Mouse (Mus musculus): ENCODE results near the gene Hps4.

The Hps4 gene

DNA sequence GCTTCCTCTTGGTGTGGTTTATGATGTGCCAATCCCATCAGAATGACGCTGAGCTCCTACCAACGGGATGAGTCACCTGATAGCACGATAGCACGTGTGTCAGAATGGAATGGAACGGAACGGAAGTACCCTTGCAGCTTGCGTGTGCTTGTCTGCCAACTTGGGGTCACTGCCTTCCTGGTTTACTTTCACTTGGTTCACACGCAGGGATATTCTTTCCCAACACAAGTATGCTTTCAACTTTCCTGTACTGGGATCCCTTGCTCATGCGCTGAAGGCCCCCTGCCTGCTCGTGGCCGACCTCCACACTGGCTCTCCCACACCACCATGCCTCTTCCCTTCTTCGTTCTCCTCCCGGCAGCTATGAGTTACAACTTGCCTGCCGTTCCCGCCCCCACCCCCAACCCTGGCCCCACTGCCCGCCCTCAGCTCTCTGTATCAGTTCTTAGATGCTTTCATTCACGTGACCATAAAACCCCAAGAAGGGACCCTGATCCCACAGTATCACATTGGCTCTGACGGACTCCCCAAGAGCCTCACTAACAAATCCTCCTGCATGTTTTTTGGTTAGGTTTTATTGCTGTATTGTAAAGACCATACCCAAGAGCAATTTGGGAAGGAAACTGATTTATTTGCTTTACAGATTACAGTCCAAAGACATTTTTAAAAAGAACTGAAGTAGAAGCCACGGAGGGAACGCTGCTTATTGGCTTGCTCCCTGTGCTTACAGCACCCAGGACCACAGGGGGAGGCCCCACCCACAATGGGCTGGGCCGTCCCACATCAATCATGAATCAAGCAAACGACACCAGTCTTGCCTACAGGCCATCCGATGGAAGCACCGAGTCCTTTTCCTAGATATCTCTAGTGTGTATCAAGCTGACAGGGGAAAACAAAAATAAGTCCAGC, 18.0 kb upstream of the Hps4 start:
- no peak for DNase-seq (ENCODE audit: low spot score in 2 of 2)

DNA sequence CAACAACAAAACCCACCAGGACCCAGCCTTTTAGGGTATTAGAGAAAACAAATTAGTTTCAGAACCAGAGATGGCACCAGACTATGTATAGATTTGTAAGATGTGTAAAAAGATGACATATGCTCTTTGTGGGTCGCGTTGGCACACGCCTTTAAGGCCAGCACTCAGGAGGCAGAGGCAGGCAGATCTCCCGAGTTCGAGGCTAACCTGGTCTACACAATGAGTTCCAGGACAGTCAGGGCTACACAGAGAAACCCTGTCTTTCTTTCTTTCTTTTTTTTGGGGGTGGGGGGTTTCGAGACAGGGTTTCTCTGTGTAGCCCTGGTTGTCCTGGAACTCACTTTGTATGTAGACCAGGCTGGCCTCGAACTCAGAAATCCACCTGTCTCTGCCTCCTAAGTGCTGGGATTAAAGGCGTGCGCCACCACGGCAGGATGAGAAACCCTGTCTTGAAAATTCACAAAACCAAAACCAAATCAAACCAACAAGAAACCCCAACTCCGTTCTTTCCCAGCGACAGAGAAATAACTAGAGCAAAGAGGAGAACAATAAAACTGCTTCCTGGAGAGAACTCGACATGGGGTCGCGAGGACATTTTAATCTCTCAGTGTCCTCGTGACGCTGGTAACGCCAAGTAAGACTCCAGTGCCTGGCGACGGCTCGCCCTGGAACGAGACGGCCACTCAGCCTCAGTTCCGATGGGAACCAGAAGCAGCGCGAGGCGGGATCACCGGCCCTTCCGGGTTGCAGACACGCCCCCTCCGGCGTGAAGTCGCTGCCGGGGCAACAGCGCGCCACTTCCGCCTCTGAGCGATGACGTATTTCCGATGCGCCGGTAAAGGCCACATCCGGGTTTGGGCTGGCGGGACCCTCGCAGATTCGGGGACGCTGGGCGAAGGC, 17.1 kb upstream of the Hps4 start, which contains the start of gene Tfip11:
TSS of gene Tfip11 (plus strand) at position 813 of the 900 bp plus-strand sequence.
- DNase-seq (ENCODE audit: low spot score in 2 of 2), result peak; percentile 93 to 96

DNA sequence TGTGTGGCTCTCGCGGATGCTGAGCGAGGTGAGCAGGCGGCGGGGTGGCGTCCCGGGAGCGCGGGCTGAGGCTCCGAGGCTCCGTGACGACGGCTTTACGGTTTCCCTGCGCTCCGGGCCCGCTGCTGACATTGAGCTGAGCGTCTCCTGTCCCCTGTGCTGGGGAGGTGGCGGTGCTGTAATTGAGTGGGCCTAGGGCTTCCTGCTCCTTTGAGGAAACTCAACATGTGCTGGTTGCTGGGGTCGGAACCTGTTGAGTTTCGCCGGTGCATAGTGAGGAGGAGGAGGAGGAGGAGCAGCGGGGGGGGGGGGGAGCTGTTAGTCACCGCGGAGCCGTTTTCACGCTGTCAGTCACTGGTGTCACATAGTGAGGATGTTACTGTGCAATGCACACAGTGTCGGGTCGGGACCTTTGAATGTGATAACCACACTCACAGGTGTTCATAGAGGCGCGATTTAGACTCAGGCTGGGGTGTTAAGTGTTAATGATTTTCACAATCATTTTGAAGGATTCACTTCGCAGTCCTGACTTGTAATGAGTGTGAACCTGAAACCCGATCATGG, 16.4 kb upstream of the Hps4 start:
- DNase-seq (ENCODE audit: low spot score in 2 of 2), result no peak

DNA sequence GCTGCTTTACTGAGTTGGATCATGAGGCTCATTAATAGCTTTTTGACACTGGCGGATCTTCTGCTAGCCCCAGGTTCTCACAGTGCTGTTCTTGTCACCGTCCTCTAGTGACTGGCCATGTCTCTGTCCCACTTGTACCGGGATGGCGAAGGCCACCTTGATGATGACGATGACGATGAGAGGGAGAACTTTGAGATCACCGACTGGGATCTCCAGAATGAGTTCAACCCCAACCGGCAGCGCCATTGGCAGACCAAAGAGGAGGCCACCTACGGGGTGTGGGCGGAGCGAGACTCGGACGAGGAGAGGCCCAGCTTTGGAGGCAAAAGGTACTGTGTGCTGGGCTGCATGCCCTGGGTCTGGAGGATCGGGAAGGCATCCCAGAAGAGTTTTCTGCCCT, 15.0 kb upstream of the Hps4 start:
- no peak for DNase-seq (ENCODE audit: low spot score in 2 of 2)

DNA sequence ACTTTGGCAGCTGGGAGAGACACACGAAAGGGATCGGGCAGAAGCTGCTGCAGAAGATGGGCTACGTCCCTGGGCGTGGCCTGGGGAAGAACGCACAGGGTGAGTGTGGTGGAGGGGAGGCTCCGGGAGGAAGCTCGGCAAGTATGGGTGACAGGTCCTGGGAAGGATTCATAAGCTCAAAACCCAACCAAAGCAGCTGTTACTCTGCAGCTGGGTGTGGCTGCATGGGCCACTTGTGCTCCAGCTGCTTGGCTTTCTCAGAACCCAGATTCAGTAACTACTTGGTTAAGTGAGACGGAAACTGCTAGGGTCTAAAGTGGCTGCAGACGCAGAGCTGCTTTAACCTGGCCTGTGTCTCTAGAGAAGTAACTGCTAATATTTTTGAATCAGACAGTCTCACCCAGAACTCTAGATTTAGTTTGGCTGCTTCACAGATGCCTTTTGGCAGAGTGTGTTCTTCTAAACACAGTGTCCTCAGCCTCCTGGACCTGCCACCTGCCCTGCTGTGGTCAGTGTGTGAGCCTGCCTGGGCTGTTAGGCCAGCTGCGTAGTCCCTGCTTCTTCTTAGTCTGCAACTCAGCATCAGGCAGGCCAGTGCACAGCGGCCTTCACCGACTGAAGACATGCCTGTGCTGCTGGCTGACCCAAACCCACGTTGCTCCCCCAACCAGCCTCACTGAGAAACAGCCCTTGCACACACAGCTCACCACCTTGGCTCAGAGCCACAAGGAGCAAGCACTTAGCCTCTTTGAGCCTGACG, 12.9 kb upstream of the Hps4 start:
- no peak for DNase-seq (ENCODE audit: low spot score in 2 of 2)

DNA sequence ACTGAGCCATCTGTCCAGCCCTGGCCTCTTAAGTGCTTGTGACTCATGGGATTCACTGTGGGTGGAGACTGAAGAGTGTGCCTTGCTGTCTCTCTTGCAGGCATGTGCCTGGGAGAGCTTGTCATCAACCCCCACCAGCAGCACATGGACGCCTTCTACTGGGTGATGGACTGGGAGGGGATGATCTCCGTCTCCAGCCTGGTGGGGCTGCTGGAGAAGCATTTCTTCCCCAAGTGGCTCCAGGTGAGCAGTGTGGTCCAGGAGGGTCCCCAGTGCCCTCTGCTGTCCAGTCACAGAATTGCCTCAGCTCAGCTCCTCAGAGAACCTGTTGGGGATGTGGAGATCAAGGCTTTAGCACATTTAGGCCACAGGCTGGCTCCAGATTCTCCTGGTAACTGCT, 7.4 kb upstream of the Hps4 start:
- DNase-seq (ENCODE audit: low spot score in 2 of 2), result peak in 1 of 2 experiments; percentile 42

DNA sequence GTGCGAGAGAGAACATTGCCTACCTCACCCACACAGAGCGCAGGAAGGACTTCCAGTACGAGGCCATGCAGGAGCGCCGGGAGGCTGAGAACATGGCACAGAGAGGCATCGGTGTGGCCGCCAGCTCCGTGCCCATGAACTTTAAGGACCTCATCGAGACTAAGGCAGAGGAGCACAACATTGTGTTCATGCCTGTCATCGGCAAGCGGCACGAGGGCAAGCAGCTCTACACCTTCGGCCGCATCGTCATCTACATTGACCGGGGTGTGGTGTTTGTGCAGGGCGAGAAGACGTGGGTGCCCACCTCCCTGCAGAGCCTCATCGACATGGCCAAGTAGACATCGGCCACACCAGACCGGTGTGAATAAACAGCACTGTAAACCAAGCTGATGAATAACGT, 5.9 kb upstream of the Hps4 start:
- no peak for DNase-seq (ENCODE audit: low spot score in 2 of 2)

DNA sequence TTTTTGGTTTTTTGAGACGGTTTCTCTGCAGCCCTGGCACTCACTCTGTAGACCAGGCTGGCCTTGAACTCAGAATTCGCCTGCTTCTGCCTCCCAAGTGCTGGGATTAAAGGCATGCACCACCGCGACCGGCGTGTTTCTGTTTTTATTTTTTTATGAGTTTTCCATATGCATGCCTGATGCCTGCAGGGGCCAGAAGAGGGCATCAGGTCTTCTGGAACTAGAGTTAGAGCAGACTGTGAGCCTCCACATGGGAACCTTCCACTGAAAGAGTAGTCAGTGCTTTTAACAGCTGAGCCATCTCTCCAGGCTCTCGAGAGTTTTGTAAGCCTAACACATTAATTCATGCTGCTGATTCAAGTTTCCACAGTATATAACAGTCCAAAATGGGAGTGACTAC, 3.7 kb upstream of the Hps4 start:
- no peak for DNase-seq (ENCODE audit: low spot score in 2 of 2)

DNA sequence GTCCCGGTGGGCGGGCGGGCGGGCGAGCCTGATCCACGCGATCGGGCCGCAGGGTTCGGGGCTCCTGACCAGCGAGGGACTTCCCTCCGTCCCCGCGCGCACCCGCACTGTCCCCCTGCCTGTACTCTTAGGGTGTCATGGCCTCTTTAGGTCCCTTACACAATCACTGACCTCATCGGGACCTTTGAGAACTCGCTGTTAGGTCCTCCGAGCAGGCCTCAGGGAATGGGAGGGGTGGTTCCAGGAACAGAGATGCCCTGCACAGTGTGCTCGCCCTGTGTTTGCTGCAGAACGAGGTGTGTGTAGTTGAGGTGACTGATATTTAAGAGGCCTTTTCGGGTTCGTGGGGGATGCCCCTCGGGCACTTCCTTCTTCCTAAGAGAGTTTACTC, 317 bp downstream of the Hps4 start:
- no peak for DNase-seq (ENCODE audit: low spot score in 2 of 2)

DNA sequence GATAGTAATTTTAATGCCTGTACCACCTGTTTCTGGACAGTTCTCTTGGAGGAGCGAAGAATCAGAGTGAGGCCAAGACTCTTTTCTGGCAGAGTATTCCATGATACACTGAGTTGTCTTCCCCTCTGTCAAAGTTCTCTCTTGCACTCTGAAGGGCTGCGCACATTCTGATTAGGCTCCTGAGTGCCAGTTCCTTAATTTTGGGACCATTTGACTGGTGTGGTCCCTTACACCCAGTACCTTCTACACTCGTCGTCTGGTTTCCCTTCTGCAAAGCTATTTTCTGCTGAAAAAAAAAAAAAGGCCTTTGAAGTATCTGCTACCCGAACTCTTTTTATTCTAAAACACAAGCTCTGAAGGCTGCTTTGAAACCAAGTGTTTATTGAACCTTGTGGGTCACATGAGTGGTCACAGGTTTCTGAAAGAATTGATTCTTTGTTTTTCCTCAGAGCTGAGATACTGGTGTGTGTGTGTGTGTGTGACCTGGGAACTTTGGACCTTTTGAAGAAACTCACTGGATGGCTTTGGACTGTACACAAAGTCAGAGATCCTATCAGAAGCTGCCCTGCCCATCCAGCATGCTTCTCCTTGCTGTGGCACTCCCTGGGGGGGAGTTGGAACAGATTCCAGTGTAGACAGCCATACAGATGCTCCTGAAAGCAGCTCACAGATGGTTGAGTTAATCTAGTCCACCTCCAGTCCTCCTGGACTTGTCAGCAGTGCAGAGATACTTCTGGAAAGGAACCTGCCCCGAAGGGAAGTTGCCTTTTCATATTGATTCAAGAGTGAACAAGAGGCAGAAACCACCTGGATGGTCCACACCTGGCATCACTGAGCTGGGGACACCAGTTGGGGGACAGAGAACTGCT, 1.4 kb downstream of the Hps4 start:
- DNase-seq (ENCODE audit: low spot score in 2 of 2), result peak in 1 of 2 experiments; percentile 34

DNA sequence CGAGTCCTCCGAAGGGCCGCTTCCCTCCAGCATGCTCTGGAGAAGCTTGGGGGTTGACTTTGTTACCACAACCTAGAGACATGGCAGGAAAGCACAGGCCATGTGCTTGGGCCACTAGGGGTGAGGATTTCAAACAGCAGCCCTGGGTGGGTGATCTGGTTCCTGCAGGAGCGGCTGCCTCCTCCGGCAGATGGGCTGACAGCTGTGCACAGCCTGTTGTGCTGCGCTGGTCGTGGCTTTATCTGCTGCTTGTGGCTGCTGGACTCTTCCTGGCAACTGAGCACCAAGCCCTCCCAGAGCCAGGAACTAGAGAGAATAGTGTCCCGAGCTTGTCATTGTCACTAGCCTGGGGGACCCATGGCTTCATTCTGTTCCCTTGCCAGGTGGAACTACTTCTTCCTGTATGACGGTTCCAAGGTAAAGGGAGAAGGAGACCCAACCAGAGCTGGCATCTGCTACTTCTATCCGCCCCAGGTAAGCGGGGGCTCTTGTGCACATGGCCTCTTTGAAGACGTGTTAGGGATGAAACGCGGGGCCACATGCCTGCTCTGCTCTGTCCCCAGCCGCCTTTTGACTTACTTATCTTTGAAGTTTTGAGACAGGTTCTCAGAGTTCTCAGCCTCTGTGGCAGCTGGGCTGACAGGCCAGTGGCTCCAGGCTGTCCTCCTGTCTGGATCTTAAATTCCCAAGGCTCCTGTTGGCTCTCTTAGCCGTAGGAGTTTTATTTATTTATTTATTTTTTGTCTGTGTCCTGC, 3.5 kb downstream of the Hps4 start:
- no peak for DNase-seq (ENCODE audit: low spot score in 2 of 2)

DNA sequence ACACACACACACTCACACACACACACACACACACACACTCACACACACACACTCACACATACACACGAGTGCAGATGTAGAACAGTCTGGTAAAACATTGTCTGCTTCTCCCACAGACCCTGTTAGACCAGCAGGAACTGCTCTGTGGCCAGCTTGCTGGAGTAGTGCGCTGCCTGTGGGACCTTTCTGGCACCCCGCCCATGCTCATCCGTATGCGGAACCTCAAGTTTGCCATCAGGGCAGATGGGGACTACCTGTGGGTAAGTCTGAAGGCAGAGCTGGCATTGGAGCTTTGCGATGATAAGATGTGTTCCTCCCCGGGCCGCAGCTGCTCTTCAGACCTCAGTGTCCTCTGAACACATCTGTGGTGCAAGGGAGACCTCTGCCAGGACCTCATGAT, 6.3 kb downstream of the Hps4 start:
- DNase-seq (ENCODE audit: low spot score in 2 of 2), result no peak

DNA sequence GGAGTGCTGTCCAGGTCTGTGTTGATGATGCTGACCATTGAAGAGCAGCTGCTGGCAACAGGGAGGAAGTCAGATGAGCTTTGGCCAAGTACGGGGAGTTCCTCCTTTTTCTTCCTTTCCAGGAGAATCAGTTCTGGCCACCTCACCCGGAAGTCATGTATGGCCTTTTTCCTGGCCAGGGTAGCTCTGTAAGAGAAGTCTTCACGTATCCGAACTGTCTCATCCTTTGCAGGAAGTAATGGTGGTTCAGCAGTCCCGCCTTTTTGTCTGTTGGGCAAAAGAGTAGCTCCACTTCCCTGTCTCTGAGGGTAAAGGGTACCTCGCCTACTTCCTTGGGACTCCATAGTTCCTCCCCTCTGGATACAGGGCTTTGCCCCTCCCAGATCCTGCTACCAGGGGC, 12.6 kb downstream of the Hps4 start:
- no peak for DNase-seq (ENCODE audit: low spot score in 2 of 2)

DNA sequence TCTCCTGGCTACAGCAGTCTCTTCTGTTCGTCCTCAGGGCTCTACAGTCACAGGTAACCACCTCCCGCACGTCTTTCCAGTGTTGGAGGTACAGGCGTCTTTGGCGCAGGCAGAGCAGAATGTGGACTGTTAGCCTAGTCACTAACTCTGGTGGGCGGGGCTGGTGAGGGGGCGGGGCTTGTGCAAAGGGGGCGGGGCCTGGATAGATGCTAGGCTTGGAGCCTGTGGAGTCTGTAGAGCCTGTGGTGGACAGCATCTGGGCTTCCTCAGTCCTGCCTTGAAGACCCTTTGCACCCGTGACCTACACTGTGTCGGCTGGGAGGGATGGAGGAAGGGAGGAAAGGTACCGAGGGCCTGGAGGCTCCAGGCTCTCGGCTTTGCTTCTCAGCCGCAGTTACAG, 13.0 kb downstream of the Hps4 start, which contains the start of gene Gm6583:
TSS of gene Gm6583 (minus strand) at position 124 of the 400 bp plus-strand sequence.
- DNase-seq (ENCODE audit: low spot score in 2 of 2), result no peak

DNA sequence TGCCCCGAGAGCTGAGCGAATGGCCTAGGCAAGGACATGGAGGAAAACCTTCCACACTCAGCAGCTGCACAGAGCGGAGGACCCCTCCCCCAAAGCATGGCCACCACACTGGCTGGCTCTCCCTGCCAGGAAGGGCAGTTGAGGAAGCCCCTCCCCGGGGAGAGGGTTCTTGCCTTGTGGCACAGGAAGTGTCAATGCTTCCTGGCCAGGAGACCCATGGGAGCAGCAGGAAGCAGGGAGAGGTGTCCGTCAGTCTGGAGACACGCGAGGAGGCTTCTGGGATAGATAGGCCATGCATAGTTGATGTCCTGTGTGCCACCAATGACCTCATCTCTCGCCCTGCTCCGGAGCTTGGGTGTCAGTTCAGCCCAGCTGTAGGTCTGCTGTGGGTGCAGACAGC, 13.4 kb downstream of the Hps4 start:
- no peak for DNase-seq (ENCODE audit: low spot score in 2 of 2)

DNA sequence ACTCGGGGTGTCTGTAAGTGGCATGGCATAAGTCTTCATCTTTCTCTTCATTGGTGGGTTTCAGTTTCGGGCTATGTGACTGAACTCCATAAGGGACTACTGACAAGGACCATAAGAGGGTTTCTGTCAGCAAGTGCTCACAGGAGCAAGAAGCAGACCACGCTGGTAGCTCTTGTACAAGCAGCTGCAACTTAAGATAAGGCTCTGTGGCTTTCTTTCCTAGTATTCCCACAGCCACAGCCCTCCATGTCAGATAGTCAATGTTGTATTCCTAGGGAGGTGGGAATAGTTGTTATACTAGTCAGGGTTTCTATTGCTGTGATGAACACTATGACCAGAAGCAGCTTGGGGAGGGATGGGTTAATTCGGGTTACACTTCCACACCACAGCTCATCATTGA, 16.6 kb downstream of the Hps4 start:
- DNase-seq (ENCODE audit: low spot score in 2 of 2), result no peak

DNA sequence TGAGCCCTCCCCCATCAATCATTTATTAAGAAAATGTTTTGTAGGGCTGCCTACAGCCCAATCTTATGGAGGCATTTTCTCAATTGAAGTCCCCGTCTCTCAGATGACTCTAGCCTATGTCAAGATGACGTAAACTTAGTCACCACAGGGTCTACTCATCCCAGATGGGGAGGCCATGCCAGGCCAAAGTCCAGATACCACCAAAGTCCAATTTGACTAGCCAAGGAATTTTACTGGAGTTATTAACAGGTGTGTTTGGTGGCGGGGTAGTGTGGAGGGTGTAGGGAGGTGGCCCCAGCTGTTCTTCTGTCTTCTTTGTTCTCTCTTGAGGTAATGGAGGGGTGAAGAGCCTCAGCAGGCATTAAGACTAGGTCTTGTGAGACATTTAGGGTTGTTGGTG, 17.2 kb downstream of the Hps4 start:
- DNase-seq (ENCODE audit: low spot score in 2 of 2), result no peak

DNA sequence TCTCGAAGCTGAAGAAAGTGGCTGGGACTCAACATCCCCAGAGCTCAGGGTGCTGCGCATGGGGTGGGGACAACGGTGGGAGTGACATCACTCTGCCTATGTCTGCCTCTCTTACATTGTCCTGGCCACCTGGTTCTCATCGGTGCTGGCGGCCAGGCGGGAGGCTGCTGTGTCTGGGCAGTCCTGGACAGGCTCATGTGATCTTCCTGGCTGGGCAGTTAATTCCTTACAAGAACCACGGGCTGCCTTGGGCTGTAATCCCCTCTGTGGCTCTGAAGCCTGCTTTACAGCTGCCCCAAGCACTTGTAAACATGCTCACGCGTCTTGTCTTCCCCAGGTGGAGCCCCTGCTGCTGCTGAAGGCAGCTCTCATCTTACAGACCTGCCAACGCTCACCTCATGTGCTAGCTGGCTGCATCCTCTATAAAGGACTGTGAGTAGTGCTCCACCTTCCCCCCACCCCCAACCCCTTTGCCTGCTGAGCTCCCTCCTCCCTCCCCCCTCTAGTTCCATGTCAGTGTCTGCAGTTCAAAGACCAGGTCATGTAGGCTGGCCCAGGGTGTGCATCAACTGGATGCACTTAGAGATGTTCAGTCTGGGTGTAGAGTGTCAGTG, 21.4 kb downstream of the Hps4 start:
- no peak for DNase-seq (ENCODE audit: low spot score in 2 of 2)

DNA sequence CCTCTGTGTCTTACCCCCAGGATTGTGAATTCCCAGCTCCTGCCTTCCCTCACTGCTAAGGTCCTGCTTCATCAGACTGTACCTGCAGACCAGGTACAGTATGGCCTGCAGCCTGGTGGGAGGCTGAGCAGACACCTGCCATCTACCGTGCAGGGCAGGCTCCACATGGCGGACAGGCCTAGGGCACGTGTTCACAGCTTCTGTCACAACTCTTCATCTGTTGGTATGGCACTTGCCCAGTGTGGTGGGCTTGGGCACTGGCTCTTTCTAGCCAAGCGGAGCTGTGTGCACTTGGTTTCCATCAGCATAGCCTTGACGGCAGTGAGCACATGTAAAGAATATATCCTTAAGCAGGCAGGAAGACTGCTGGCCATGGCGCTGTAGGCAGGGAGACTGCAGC, 24.0 kb downstream of the Hps4 start:
- DNase-seq (ENCODE audit: low spot score in 2 of 2), result no peak

All from frontal cortex, postnatal 25 days (tissue).